Mouse (Mus musculus) T-helper 17 cell (primary cell): ENCODE results near the gene Fam193a.

Experiments
- in situ Hi-C, 2 experiments: fragments of 300-600 bp; cut with MboI, MseI; formaldehyde crosslinking; loops; 1 replicate in 1 of 2; 2 replicates in 1 of 2; pipeline ENCODE4 v1.15.1; 2025; ENCODE audit warnings: high pct_unique_total_duplicates in 2 of 2

Gene Fam193a

DNA sequence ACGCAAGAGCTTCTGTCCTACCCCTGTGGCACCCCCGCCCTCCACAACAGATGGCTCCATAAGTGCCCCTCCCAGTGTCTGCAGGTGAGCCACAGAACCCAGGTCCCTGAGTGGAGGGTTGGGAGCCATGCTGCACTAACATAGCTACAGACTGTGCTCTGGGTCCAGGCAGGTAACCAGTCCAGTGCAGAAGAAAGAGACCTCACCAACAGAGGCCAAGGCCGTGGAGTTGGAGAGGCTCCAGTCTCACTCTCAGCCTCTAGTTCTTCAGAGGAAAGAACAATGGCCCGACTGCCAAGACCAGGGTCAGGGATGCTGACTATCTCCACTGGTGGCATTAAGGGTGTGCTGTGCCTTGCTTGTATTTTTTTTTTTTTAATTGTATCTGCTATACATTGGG is 91.6 kb downstream of the Fam193a start:
- in situ Hi-C loops = no loop called here

DNA sequence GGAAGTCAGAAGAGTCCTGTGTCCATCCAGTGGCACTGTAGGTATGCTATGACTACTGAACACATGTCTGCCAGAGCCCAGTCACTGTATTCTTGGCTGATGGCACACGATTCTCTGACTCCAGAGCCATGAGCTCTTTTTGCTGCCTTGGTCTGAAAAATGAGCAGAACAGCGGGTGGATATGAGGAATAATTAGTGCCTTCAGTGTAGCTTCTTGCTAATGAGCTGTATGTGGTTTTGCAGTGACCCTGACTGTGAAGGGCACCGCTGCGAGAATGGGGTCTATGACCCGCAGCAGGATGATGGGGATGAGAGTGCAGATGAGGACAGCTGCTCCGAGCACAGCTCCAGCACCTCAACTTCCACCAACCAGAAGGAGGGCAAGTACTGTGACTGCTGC is 92.1 kb downstream of the Fam193a start:
- in situ Hi-C loops = no loop called here

DNA sequence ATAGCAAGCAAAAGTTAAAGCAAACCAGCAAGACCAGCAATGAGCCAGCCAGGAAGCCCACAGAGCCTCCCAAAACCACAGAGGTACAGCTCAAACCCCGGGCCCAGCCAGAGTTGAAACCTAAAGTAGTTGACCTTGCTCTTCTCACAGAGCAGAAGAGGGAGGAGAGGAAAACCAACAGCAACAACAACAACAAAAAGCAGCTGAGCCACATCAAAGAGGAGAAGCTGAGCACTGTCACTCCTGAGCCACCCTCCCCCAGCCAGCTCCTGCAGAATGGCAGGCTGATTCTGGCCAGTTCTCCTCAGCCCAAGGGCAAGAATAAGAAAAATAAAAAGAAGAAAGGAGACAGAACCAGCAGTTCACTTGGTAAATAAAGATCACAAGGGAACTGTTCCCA is 96.3 kb downstream of the Fam193a start:
- in situ Hi-C loops = no loop called here

DNA sequence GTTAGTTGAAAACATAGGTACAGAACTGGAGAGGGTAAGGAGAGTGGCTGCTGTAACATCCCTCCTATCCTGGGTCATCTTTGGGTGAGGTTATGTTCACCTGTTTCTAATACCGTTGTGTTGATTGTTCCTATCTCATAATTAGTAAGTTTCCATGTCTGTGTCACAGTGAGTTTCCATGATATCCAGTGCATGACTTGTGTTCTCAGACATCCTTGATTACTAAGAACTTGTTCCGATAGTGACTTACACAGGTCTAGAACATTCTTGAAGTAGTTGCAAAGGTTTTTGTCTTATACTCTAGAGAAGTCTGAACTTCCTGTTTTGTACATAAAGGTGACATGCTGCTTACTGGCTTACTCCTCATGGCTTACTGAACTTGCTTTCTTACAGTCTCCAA is 96.9 kb downstream of the Fam193a start:
- in situ Hi-C loops = no loop called here

DNA sequence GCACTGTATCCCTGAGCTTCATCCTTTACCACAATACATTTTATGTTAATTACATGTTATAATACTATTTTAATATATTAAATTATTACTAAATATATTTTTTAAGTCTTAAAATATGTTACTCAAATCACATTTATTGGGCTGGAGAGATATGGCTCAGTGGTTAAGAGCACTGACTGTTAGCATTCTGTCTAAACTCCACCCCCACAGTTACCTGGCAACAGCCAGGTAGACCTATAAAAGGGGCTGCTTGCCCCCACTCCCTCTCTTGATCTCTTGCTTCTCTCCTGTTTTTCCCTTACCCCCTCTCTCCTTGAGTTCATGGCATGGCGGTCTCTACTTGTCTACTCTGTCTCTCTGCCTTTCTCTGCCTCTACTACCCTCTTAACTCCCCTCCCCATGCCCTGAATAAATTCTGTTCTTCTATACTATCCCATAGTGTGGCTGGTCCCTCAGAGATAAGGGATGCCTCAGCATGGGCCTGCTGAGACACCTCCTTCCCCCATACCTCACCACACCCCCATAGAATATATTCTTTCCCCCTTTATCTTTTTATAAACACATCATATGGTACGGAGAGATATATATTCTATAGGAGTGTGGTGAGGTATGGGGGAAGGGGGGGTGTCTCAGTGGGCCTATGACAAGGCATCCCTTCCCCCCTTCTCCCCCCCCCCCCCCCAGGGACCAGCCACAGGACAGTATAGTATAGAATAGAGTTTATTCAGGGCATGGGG is 98.5 kb downstream of the Fam193a start:
- in situ Hi-C loops = no loop called here

DNA sequence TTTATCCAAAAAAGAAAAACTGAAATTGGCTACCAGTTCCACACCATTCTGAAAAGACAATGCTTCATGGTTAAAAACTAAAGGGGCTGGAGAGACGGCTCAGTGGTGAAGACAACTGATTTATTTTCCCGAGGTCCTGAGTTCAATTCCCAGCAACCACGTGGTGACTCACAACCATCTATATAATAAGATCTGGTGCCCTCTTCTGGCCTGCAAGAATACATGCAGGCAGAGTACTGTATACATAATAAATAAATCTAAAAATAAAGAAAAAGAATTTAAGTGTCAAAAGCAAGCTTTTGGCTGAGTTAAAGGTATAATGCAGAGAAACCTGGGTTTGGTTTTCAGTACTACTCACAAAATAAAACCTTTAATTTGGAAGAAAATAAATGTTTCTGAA is 111.2 kb downstream of the Fam193a start:
- in situ Hi-C loops = no loop called here

DNA sequence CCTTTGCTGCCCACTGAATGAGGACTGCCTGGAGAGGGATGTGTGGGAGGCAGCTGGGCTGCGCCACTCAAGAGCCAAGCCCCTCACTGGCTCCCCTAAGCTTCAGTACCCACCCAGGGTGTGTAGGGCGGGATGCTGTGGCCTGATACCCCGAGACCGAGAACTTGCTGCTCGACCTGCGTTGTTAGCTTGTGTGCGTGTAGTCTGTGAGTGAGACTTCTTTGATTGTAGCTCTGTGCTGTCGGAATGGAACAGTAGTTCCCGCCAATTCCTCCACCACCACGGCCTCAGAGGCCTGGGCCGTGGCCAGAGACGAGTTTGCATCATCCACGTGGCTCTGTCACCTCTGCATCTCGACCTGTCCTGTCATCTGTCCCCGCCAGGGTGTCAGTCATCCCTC is 116.0 kb downstream of the Fam193a start:
- in situ Hi-C loops = no loop called here

DNA sequence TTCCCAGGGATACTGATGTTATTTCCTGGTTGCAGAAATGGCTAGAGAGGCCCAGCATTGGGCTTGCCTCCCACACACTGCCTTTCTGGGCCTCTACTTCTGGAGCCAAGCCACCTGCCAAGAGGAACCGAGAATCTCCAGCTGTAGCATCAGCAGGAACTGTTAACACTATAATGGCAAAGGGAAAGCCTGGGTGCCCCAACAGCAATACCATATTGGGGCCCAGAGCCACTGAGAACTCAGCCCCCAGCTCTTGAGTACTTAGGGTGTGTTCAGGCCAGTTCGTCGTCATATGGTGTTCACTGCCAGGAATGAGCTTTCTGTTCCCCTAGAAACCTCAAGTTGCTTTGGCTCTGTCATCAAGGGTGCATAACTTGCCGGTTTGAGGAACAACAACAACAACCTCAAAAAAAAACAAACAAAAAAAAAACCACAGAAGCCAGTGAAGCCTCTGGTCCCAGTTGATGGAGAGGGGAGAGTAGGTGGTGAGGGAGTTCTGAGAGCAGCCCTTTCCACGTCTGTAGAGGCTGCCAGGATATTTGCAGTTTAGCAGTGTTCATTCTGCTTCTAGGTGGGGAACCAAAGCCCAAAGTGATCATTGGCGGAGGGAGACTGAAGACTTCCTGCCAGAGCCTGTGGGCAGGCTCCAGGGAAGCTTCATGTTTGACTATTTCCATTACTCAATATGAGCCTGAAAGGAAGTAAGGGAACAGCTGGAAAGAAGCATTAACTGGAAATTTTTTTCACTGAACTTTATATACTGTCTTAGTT is 117.8 kb downstream of the Fam193a start:
- in situ Hi-C loops = no loop called here

DNA sequence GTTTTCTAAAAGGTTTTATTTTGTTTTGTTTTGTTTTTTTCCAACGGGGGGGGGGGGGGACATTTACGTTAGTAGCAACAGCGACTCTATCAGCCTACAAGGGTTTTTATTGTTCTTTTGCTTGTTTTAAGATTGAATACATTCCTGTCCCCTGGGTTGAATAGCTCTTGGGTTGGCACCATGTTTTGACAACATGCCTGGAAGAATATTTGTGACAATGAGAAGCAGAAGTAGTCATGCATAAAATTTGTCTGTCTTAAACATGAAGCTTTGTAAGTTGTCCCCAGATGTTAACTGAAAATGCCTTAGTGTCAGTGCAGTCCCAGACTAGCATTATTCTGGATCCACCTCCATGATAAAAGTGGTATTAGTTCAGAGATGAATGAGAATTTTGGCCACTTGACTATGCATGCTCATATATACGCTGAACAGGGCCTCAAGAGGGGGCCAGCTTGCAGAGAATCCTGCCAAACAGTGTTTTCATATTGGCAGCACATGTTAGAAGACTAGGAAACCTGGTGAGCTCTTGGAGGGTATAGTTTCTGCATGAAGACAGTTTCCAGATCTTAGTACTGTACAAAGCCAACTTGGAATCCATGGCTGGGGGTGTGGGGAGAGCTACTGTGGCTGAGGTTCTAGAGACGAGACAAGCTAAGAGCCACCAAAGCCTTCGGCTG is 119.1 kb downstream of the Fam193a start:
- in situ Hi-C loops = no loop called here

DNA sequence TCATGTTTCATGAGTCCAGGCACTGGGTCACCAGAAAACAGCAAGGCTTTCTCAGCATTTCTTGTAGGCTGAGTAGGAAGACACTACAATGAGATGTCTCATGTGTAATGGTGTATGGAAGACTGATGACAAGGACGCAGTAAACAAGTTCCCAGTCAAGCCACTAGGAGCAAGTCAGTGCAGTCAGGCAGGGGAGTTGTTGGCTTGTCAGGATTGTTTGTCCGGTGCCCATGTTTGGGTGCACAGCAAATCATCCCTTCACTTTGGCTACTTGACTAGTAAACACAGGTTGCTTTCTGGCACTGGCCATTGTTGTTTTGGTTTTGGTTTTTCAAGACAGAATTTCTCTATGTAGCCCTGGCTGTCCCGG is 119.7 kb downstream of the Fam193a start:
- in situ Hi-C loops = no loop called here

DNA sequence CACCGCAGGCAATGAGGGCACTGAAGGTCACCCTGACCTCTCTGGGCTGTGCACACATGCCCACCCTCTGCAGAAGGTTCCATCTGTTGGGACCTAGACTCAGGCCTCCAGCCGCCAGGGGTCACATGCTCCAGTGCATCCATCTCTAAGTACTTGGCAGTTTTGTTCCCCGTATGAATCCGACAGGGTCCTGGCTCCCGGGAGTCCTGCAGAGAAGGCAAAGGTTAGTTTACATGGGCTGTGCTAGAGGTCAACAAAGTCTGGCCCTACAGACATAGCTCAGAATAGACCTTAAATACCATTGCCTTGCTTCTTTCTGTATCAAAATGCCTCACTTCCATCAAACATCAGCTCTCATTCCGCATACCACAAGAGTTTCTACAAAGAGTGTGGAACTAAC is 127.0 kb downstream of the Fam193a start:
- in situ Hi-C loops = no loop called here

DNA sequence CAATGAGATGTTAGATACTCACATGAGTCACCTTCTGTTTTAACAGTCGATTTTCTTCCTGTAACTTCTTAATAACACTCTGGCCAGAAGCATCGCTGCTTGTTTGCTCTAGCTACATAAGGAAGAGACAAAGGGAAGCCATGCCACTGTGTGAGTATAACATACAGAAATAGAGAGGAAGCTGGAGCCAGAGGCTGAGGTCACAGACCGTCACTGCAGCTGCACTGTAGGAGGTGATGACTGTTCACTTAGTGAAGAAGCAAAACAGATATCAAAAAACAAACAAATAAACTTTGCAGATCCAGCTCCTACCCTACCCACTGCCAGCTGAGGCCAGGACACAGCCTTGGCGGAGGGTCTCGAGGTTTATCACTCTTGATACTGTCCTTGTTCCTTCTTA is 131.2 kb downstream of the Fam193a start:
- in situ Hi-C loops = no loop called here

DNA sequence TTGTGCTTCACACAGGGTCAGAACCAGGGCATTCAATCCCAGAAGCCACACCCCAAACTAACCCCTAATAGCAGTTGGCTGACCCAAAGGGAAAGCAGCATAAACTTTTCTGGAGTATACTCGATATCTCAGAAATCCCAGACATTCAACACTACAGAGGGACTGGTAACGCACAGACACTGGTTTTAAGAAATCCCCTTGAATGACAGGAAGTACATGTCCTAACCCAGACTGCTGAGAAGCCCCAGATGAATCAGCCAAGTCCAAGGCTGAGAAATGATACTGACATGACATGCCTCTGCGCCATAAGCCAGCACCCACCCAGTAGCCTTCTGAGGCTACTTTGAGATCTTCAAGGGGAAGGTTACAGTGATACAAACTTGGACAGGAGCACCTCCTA is 131.9 kb downstream of the Fam193a start:
- in situ Hi-C loops = no loop called here

DNA sequence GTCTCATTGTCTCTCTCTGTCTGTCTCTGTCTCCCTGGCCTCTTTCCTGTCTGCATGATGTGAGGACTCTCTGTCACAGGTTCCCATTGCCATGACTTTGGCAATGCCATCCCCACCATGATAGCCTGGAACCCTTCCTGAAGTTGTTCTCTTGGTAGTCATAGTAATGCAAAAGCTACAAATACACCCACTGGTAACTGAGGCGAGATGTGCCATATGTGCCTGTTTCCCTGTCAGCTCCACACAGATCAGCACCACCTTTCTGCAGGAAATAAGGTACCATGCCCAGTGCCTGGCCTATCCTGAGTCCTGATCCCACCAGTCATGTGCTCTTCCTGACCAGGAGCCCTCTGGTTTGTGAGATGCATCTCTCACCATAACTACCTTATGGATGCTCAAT is 132.7 kb downstream of the Fam193a start:
- in situ Hi-C loops = no loop called here

DNA sequence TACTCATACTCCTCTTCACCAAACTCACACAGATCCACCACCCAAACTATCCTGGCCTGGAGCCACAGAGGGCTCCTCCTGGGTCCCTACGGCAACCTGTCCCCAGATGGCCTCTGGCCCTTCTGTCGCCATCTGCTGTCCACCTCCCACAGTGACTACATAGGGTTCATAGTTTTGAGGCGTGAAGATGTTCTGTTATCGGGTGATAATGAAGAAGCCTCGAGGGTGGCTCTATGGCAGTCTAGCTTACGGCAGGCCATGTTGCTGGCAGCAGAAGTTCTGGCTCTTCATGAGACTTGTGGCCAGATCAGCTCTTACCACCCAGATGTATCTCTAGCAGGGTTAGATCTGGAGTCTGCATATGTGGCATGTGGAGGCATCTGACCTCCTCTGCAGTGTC is 133.1 kb downstream of the Fam193a start:
- in situ Hi-C loops = no loop called here

DNA sequence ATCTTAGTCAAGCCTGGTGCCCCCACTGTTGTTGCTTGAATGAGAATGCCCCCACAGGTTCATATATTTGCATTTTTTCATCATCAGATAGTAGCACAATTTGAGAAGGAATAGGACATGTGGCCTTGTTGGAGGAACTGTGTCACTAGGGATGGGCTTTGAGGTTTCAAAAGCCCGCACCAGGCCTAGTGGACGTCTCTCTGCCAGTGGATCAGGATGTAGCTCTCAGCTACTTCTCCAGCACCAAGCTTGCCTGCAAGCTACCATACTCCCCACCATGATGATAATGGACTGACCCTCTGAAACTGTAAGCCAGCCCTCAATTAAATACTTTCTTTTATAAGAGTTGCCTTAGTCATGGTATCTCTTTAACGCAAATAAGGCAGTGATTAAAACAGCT is 142.8 kb downstream of the Fam193a start:
- in situ Hi-C loops = loop anchor here in 1 of 2 experiments (10.0 kb wide), 1 partner anchor 262 kb away; no protein-coding TSS in a partner anchor

DNA sequence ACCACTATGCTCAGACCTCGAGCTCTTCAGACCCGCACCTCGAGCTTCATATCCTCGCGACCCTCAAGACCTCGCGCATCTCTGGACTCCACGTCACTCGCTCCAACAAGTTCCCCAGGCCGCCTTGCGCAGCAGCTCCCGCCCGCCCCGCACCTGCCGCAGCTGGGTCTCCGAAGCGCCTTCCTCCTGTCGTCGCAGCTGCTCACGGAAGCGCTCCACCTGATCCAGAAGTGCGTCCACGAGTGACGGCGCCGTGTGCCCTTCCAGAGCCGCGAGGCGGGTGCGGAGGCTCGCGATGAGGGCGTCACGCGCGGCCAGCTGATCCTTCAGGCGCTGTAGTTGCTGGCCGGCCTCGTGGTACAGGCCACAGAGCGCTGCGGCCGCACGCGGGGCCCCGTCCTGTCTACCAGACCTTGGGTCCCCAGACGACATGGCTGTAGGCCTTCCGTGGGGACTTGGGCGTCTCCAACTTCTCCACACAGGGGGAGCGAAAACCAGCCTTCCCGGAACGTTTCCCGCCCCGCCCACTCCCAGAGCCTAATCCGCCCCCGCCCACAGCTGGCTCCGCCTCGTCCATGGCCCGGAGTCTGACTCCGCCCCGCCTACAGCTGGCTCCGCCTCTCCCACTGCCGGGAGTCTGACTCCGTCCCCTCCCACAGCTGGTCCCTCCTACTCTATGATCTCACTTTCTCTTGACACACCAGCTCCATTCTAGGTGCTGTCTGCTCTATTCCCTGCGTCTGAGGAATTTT is 143.9 kb downstream of the Fam193a start, which contains the start of gene Tnip2:
TSS of gene Tnip2 (minus strand) at position 526 of the 752 bp plus-strand sequence.
- in situ Hi-C loops = loop anchor here in 1 of 2 experiments (10.0 kb wide), 1 partner anchor 261 kb away; no protein-coding TSS in a partner anchor

DNA sequence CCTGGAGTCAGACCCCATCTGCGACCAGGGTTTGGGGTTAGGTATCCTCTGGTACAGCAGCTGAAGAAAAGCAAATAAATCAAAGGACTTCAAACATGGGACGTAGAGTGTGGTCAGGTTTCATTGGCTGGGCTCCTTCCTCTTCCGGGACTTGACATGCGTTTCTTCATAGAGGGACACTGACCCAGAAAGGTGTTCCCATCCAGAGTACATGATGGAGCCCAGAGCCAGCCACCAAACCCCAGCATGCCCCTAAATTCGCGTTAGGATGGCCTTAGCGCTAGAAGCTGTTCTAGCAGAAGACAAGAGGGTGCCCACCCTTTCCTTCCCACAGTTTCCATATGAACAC is 144.5 kb downstream of the Fam193a start:
- in situ Hi-C loops = loop anchor here in 1 of 2 experiments (10.0 kb wide), 1 partner anchor 261 kb away; no protein-coding TSS in a partner anchor

DNA sequence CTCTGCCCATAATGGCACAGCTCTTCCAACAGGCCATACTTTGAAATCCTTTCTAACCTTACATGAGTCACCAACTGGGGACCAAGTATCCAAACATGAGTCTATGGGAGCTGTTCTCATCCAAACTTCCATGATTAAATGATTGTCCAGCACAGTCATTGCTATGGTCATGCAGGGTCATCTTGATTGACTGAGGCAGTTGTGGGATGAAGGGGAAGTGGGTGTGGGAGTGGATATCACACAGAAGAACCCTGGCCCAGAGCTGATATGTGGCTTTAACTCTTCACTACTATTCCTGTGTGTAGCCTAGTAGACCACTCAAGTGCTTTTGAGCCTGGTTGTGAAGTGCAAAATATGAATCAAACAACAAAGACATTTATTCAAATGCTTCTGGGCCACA is 145.4 kb downstream of the Fam193a start:
- in situ Hi-C loops = loop anchor here in 1 of 2 experiments (10.0 kb wide), 1 partner anchor 260 kb away; no protein-coding TSS in a partner anchor

DNA sequence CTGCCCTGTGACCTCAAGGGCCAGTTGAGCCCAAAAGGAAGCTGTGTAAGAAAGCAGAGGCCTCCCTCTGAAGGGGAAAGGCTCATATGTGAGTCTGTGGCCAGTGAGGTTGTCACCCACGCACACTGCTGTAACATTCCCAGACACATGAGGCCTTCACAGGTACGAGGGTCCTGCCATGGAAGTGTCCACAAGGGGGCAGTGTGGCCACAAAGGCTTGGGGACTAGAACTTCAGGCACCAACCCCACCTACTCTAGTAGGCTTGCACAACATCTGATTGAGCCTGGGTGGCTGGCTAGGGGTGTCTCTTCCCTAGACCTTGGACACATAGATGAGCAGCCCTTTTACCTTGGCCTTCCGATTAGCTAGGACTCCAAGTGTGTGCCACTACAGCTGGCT is 148.2 kb downstream of the Fam193a start:
- in situ Hi-C loops = loop anchor here in 1 of 2 experiments (10.0 kb wide), 1 partner anchor 257 kb away; no protein-coding TSS in a partner anchor

DNA sequence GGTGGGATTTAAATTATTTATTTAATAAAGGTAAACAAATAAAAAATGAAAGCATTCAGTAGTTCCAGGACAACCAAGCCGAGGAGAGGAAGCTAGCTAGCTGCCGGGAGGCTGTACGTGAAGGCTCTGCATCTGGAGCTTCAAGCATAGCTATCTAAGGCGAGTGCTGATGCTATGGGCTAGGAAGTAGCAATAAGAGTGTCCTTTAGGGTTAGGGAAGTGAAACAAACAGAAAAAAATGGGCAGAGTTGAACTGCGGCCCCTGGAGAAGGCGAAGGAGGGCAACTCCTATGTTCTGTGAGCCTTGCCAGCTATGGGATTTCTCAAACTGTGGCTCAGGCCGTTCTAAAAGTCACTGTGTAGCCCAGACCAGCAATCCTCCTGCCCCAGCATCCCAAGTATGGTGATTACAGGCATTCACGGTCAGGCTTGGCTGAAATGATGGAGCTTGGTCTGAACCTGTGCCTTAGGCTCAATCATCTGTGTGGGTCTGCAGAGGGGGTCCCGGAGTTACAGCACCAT is 149.7 kb downstream of the Fam193a start:
- in situ Hi-C loops = loop anchor here in 1 of 2 experiments (10.0 kb wide), 1 partner anchor 255 kb away; no protein-coding TSS in a partner anchor
